Mouse (Mus musculus) CH12.LX (cell line): ENCODE measurements around the gene Gm1043. TPM values are rescaled to one million over a fixed set of nuclear protein-coding genes. Genes with fewer than 3 reads are reported as not detected.

ENCODE experiments used
- DNase-seq: peaks from one replicate; pipeline ENCODE4 v3.0.0-alpha.2; 2013; ENCODE audit errors: extremely low read depth
- H3K27ac ChIP-seq: 2 replicates; pipeline ENCODE4 v1.5.1; 2012; ENCODE audit warnings: low read depth, mild to moderate bottlenecking, control low read depth, moderate library complexity; ENCODE audit not compliant: insufficient read depth
- H3K27me3 ChIP-seq: replicated peaks from 2 replicates; pipeline ENCODE3; 2012; ENCODE audit warnings: inconsistent platforms
- H3K36me3 ChIP-seq, 2 experiments: replicated peaks in 1 of 2; 2 replicates each; pipeline versions ENCODE3 to v1.6.1; 2012; ENCODE audit warnings: inconsistent platforms in 1 of 2, low read length in 1 of 2, mild to moderate bottlenecking in 1 of 2, mixed read lengths in 1 of 2, moderate library complexity in 1 of 2; ENCODE audit not compliant: control insufficient read depth in 1 of 2, insufficient read depth in 1 of 2
- H3K4me1 ChIP-seq, 2 experiments: 2 replicates each; pipeline ENCODE4 v1.6.1; 2012; ENCODE audit warnings: inconsistent platforms in 1 of 2, moderate library complexity in 1 of 2; ENCODE audit not compliant: insufficient read depth in 2 of 2, control insufficient read depth in 1 of 2
- H3K4me2 ChIP-seq: 2 replicates; pipeline ENCODE4 v1.6.1; 2012; ENCODE audit warnings: low read depth, mild to moderate bottlenecking, control low read depth; ENCODE audit not compliant: poor library complexity, insufficient read depth, severe bottlenecking
- H3K4me3 ChIP-seq, 3 experiments: fragments of 150-350 bp in 1 of 3; sonication (generic) in 1 of 3; replicated peaks in 1 of 3; 2 replicates each; pipeline versions ENCODE3 to v1.5.1; 2011 to 2012; ENCODE audit warnings: low read depth in 2 of 3, low read length in 2 of 3, mild to moderate bottlenecking in 2 of 3, moderate library complexity in 2 of 3, control low read depth in 1 of 3, improper control_type of control experiment in 1 of 3, inconsistent platforms in 1 of 3, mixed read lengths in 1 of 3; ENCODE audit not compliant: poor library complexity in 1 of 3
- H3K79me2 ChIP-seq: replicated peaks from 2 replicates; pipeline ENCODE4 v1.6.1; 2012; ENCODE audit warnings: mild to moderate bottlenecking, moderate library complexity; ENCODE audit not compliant: control insufficient read depth, poor library complexity, insufficient read depth, severe bottlenecking; ENCODE audit errors: extremely low read depth
- H3K9ac ChIP-seq: 2 replicates; pipeline ENCODE4 v1.6.1; 2012; ENCODE audit warnings: low read depth, mild to moderate bottlenecking, control low read depth, moderate library complexity; ENCODE audit not compliant: insufficient read depth
- H3K9me3 ChIP-seq: replicated peaks from 2 replicates; pipeline ENCODE3; 2012; ENCODE audit warnings: low read length, inconsistent platforms, mixed read lengths
- BHLHE40 ChIP-seq: IDR thresholded peaks from 2 replicates; pipeline ENCODE4 v1.6.1; 2011; ENCODE audit warnings: mild to moderate bottlenecking, low read depth, low read length, improper control_type of control experiment
- CHD1 ChIP-seq: IDR thresholded peaks from 2 replicates; pipeline ENCODE4 v1.6.1; 2012; ENCODE audit warnings: low read depth, low read length, improper control_type of control experiment, inconsistent platforms
- CHD2 ChIP-seq: IDR thresholded peaks from 2 replicates; pipeline ENCODE4 v1.6.1; 2011; ENCODE audit warnings: low read length, improper control_type of control experiment
- CTCF ChIP-seq, 2 experiments: IDR thresholded peaks in 1 of 2; conservative IDR thresholded peaks in 1 of 2; 2 replicates each; pipeline ENCODE4 v1.5.1; 2011 to 2012; ENCODE audit warnings: low read depth in 2 of 2, low read length in 2 of 2, improper control_type of control experiment in 1 of 2, inconsistent platforms in 1 of 2, mild to moderate bottlenecking in 1 of 2, moderate library complexity in 1 of 2
- E2F4 ChIP-seq: IDR thresholded peaks from 2 replicates; pipeline ENCODE4 v1.6.1; 2011; ENCODE audit warnings: low read depth, low read length, improper control_type of control experiment; ENCODE audit not compliant: insufficient replicate concordance
- ELF1 ChIP-seq: IDR thresholded peaks from 2 replicates; pipeline ENCODE4 v1.6.1; 2014; ENCODE audit warnings: low read depth, mild to moderate bottlenecking, inconsistent platforms, low read length, improper control_type of control experiment
- ETS1 ChIP-seq: conservative IDR thresholded peaks from 2 replicates; pipeline ENCODE4 v1.6.1; 2012; ENCODE audit warnings: low read depth, mild to moderate bottlenecking, inconsistent platforms, low read length, improper control_type of control experiment, moderate library complexity
- IRF4 ChIP-seq: IDR thresholded peaks from 2 replicates; pipeline ENCODE4 v1.6.1; 2014; ENCODE audit warnings: low read depth, mild to moderate bottlenecking, inconsistent platforms, low read length, improper control_type of control experiment
- JUN ChIP-seq: IDR thresholded peaks from 2 replicates; pipeline ENCODE4 v1.6.1; 2011; ENCODE audit warnings: low read depth, mild to moderate bottlenecking, low read length, improper control_type of control experiment, moderate library complexity; ENCODE audit not compliant: insufficient read depth
- KAT2A ChIP-seq: IDR thresholded peaks from 2 replicates; pipeline ENCODE4 v1.6.1; 2012; ENCODE audit warnings: low read length, improper control_type of control experiment, inconsistent platforms; ENCODE audit not compliant: insufficient replicate concordance
- MAFK ChIP-seq: IDR thresholded peaks from 2 replicates; pipeline ENCODE4 v1.6.1; 2011; ENCODE audit warnings: low read length, improper control_type of control experiment; ENCODE audit not compliant: insufficient replicate concordance
- MAX ChIP-seq: IDR thresholded peaks from 2 replicates; pipeline ENCODE4 v1.6.1; 2011; ENCODE audit warnings: low read length, improper control_type of control experiment
- MAZ ChIP-seq: IDR thresholded peaks from 2 replicates; pipeline ENCODE4 v1.6.1; 2012; ENCODE audit warnings: low read depth, mild to moderate bottlenecking, inconsistent platforms, low read length, improper control_type of control experiment, moderate library complexity
- MEF2A ChIP-seq: IDR thresholded peaks from 2 replicates; pipeline ENCODE4 v1.6.1; 2014; ENCODE audit warnings: low read depth, mild to moderate bottlenecking, inconsistent platforms, low read length, improper control_type of control experiment, borderline replicate concordance
- MXI1 ChIP-seq: IDR thresholded peaks from 2 replicates; pipeline ENCODE4 v1.6.1; 2011; ENCODE audit warnings: mild to moderate bottlenecking, low read depth, low read length, improper control_type of control experiment
- NELFE ChIP-seq: IDR thresholded peaks from 2 replicates; pipeline ENCODE4 v1.6.1; 2011; ENCODE audit warnings: low read depth, low read length, improper control_type of control experiment
- PAX5 ChIP-seq: IDR thresholded peaks from 2 replicates; pipeline ENCODE4 v1.6.1; 2012; ENCODE audit warnings: low read length, inconsistent platforms, mixed read lengths
- POLR2A ChIP-seq: IDR thresholded peaks from 2 replicates; pipeline ENCODE4 v1.6.1; 2011; ENCODE audit warnings: low read depth, mild to moderate bottlenecking, improper control_type of control experiment, low read length
- RAD21 ChIP-seq: IDR thresholded peaks from 2 replicates; pipeline ENCODE4 v1.6.1; 2011; ENCODE audit warnings: low read depth, mild to moderate bottlenecking, low read length, improper control_type of control experiment, moderate library complexity
- RCOR1 ChIP-seq: conservative IDR thresholded peaks from 2 replicates; pipeline ENCODE4 v1.6.1; 2012; ENCODE audit warnings: low read depth, mild to moderate bottlenecking, inconsistent platforms, low read length, improper control_type of control experiment
- SMC3 ChIP-seq: IDR thresholded peaks from 2 replicates; pipeline ENCODE4 v1.6.1; 2011; ENCODE audit warnings: low read depth, low read length, improper control_type of control experiment
- TCF12 ChIP-seq: IDR thresholded peaks from 2 replicates; pipeline ENCODE4 v1.6.1; 2014; ENCODE audit warnings: low read depth, mild to moderate bottlenecking, inconsistent platforms, low read length, improper control_type of control experiment
- USF2 ChIP-seq: conservative IDR thresholded peaks from 2 replicates; pipeline ENCODE4 v1.6.1; 2011; ENCODE audit warnings: low read depth, low read length, improper control_type of control experiment
- ZC3H11A ChIP-seq: IDR thresholded peaks from 2 replicates; pipeline ENCODE4 v1.6.1; 2012; ENCODE audit warnings: low read depth, mild to moderate bottlenecking, inconsistent platforms, low read length, improper control_type of control experiment
- ZKSCAN1 ChIP-seq: IDR thresholded peaks from 2 replicates; pipeline ENCODE4 v1.6.1; 2012; ENCODE audit warnings: low read depth, inconsistent platforms, low read length, improper control_type of control experiment, borderline replicate concordance
- ZNF384 ChIP-seq: IDR thresholded peaks from 2 replicates; pipeline ENCODE4 v1.6.1; 2012; ENCODE audit warnings: low read depth, low read length, improper control_type of control experiment, inconsistent platforms
- dilution Hi-C: fragments of 300-500 bp; cut with MboI; formaldehyde crosslinking; loops from 2 replicates; pipeline ENCODE4 v1.14.3; 2020; ENCODE audit warnings: low sequenced_read_pairs; ENCODE audit not compliant: extremely low pct_unique_long_range_greater_than_20kb, extremely low pct_ligation_motif_present
- in situ Hi-C: fragments of 300-500 bp; cut with MboI; formaldehyde crosslinking; loops from 3 replicates; pipeline ENCODE4 v1.14.3; 2019; ENCODE audit warnings: low sequenced_read_pairs, low pct_ligation_motif_present, low pct_unique_long_range_greater_than_20kb, mixed read lengths
- polyA plus RNA-seq: library from polyadenylated mRNA; unstranded; fragments of >175 nt; gene quantifications from 2 replicates; pipeline ENCODE4 v1.2.1, GENCODE M21; 2012; ENCODE audit warnings: low read depth; ENCODE audit not compliant: insufficient read length
- total RNA-seq, 2 experiments: library from RNA; depleted of rRNA; stranded (reverse); fragments of 300-350 nt in 1 of 2; fragments of >200 nt in 1 of 2; gene quantifications; 2 replicates each; pipeline ENCODE4 v1.2.3; 2012 to 2014

Gene Gm1043
- total and polyA plus RNA-seq, 3 experiments: not detected

GRCm38 (mm10) chr5:37233010-37233557, 147.9 kb downstream of the Gm1043 start:
- Histone ChIP-seq H3K9me3 (no peaks in the 10 kb centered on the region), H3K9ac (no peak overlapping the region), H3K27me3 (peaks cover 68% of the 10 kb centered on the region), H3K79me2 (no peaks in the 10 kb centered on the region), H3K4me3 (no peak overlapping the region)
- in situ Hi-C loops: no loop called here
- dilution Hi-C loops: no loop called here
- no peak for DNase-seq
- TF ChIP-seq ZKSCAN1 (no peak), KAT2A (no peak), CHD1 (no peak), ETS1 (no peak), PAX5 (no peak), IRF4 (no peak), BHLHE40 (no peak), TCF12 (no peak), POLR2A (no peak)
- TF ChIP-seq, all 38 proteins: peak for 0
- no peak overlapping the region for H3K4me2 ChIP-seq
- no peak overlapping the region for H3K27ac ChIP-seq
- no peaks in the 10 kb centered on the region for H3K36me3 ChIP-seq
- peaks cover under 1 to 16% of the 10 kb centered on the region in 2 experiments for H3K4me1 ChIP-seq

DNA sequence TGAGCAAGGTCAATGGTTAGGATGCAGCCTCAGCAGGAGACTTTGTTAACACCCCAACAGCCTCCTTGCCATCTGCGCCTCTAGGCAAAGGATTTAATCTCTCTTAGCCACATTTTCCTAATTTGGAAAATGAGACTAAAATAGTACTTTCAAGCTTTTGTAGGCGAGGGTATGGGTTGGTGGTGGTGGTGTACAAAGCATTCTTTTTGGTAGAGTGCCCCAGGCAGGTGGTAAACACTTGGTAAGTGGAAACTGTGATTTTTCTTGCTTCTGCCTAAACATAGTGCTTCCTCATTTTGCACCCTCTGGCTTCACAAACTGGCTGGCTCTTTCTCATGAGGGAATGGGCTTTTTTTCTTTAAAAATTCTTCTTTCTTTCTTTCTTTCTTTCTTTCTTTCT, 153.5 kb downstream of the Gm1043 start:
- Histone ChIP-seq H3K27ac (no peak overlapping the region), H3K36me3 (no peaks in the 10 kb centered on the region), H3K79me2 (no peaks in the 10 kb centered on the region), H3K27me3 (peaks cover 26% of the 10 kb centered on the region), H3K9ac (no peak overlapping the region), H3K9me3 (peaks cover 10% of the 10 kb centered on the region), H3K4me3 (no peak overlapping the region), H3K4me1 (peaks cover 3 to 20% of the 10 kb centered on the region in 2 experiments), H3K4me2 (no peak overlapping the region)
- dilution Hi-C loops: no loop called here
- in situ Hi-C loops: no loop called here
- TF ChIP-seq NELFE: no peak
- TF ChIP-seq CHD1: no peak
- TF ChIP-seq MEF2A: no peak
- no peak for TF ChIP-seq E2F4
- TF ChIP-seq RAD21: no peak
- TF ChIP-seq ZNF384: no peak
- no peak for DNase-seq

DNA sequence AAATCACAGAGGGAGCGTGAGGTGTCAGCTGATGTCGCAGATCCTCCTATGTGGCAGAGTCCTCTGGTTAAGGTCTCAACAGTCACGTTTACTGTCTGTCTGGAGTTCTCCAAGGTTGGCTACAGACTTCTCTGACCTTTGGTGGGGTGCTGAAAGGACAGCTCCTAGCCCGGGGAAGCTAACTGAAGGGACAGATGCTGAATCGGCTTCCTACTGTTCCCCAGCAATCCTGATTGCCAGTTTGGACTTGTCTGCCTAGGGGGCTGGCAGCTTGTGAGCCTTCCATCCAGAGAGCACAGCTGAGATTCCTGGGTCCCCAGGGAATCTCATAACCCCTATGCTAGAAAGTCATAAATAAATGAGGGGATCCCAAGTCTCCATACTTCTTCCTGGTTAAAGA, 155.4 kb downstream of the Gm1043 start:
- Histone ChIP-seq H3K27me3 (peaks cover 20% of the 10 kb centered on the region), H3K36me3 (no peaks in the 10 kb centered on the region), H3K4me3 (no peak overlapping the region), H3K79me2 (no peaks in the 10 kb centered on the region), H3K4me2 (no peak overlapping the region), H3K27ac (no peak overlapping the region), H3K9ac (no peak overlapping the region), H3K9me3 (peaks cover 10% of the 10 kb centered on the region), H3K4me1 (peaks cover 6 to 26% of the 10 kb centered on the region in 2 experiments)
- in situ Hi-C loops: no loop called here
- no peak for TF ChIP-seq CHD1
- no peak for TF ChIP-seq SMC3
- no peak for TF ChIP-seq MAFK
- no peak for TF ChIP-seq CTCF (conservative IDR thresholded peaks at IDR 0.05 in 1 of 2, IDR thresholded peaks at IDR 0.05 in 1 of 2; ENCODE audit: low read depth in 2 of 2, low read length in 2 of 2)
- TF ChIP-seq ZC3H11A: no peak
- TF ChIP-seq JUN: no peak
- TF ChIP-seq CHD2: no peak
- TF ChIP-seq MAX: no peak
- TF ChIP-seq USF2: no peak
- TF ChIP-seq RAD21: no peak
- TF ChIP-seq MXI1: no peak
- no peak for TF ChIP-seq ZKSCAN1
- no peak for TF ChIP-seq MAZ
- TF ChIP-seq ELF1: no peak
- TF ChIP-seq IRF4: no peak
- no peak for TF ChIP-seq RCOR1
- TF ChIP-seq, all 38 proteins: peak for 0
- dilution Hi-C loops: no loop called here
- no peak for DNase-seq
